Mouse (Mus musculus): Measurements from ENCODE around the gene Mcu. TPM values are rescaled to one million over a fixed set of nuclear protein-coding genes. Genes with fewer than 3 reads are reported as not detected.
A peak's percentile ranks its signal among the peaks of the same experiment; 100 is the strongest.

Gene Mcu
- polyA plus RNA-seq, 1 experiment from 2014 or later = 22.0 TPM

DNA sequence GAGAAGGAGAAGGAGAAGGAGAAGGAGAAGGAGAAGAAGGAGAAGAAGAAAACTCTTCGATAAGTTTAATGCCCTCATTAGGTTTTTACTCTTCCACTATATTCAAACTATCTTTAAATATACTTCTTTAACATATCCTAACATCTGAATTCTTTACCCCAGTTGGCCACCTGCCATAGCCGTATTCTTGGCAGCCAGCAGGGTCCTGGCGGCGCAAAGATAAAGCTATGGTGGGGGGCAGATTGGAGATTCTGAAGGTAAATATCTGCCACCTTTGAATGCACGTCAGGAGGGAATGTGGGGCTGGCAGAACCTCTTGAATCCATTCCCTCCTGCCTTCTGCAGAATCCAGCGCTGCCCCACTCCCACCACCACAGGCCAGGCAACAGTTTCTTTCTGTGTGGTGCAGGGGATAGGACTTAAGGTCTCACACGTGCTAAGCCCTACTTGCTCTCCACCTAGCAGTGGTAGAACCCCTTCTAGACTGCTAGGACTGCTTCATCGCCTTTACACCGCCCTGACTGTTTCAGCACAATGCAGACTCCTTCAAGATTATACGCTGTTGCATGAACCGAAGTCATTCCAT is 11.5 kb downstream of the Mcu start:
- no peak for ATAC-seq (replicated peaks; ENCODE audit: insufficient number of reproducible peaks, insufficient read depth, low FRiP score, low read depth)
- H3K27me3 ChIP-seq = no peaks in the 10 kb centered on the region
- no peak overlapping the region for H3K27ac ChIP-seq
- H3K4me2 ChIP-seq = no peak overlapping the region
- 62% methylated on average over 11 of the region's 11 CpGs for WGBS
- peaks cover 14% of the 10 kb centered on the region for H3K4me1 ChIP-seq (replicated peaks)
- H3K36me3 ChIP-seq = no peaks in the 10 kb centered on the region
- H3K9me3 ChIP-seq (replicated peaks) = no peaks in the 10 kb centered on the region
- H3K9ac ChIP-seq = no peak overlapping the region
- no peak overlapping the region for H3K4me3 ChIP-seq

DNA sequence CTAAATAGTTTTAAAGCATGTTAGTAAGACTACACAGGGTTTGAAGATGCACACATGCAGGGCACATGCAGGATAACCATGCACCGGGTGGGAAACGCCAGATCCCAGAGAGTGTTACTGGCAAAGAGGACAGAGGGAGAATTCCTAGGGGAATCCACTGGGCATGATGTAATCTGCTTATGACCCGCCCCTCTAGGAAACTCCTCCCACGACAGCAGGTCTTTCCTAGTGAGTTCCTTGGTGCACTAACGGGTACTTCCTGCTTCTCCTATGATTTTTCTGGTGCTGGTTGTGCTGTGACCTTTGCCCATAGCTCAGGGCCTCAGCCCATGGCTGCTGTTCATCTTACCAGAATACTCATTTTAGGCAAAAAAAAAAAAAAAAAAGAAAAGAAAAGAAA is 12.6 kb downstream of the Mcu start:
- H3K36me3 ChIP-seq = no peaks in the 10 kb centered on the region
- no peak overlapping the region for H3K4me3 ChIP-seq
- peaks cover 14% of the 10 kb centered on the region for H3K4me1 ChIP-seq (replicated peaks)
- H3K27me3 ChIP-seq = no peaks in the 10 kb centered on the region
- H3K27ac ChIP-seq = no peak overlapping the region
- H3K4me2 ChIP-seq = no peak overlapping the region
- ATAC-seq (replicated peaks; ENCODE audit: insufficient number of reproducible peaks, insufficient read depth, low FRiP score, low read depth) = no peak
- no peaks in the 10 kb centered on the region for H3K9me3 ChIP-seq (replicated peaks)
- WGBS = 59% methylated on average over 5 of the region's 5 CpGs
- no peak overlapping the region for H3K9ac ChIP-seq

DNA sequence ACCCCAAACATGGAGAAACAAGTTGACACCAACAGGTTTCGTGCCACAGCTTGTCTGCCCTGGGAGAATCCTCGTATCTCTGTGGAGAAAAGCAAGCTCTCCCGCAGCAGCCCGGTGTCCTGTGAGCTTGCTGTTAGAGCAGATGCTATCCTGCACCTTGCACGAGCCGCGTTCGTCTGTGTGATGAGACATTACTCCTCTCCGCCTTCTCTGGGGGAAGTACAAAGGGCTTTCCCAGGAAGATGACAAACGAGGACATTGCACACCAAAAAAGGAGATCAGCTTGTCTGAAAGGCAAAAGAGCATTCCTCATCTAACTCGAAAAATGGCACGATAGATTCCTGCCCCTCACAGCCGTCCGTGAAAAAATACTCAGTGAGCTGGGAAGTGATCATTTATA is 13.6 kb downstream of the Mcu start:
- Histone ChIP-seq H3K4me3 (no peak overlapping the region), H3K36me3 (no peaks in the 10 kb centered on the region), H3K9ac (no peak overlapping the region), H3K4me1 (replicated peaks) (peaks cover 14% of the 10 kb centered on the region), H3K9me3 (replicated peaks) (no peaks in the 10 kb centered on the region), H3K27ac (no peak overlapping the region), H3K27me3 (no peaks in the 10 kb centered on the region), H3K4me2 (no peak overlapping the region)
- ATAC-seq (replicated peaks; ENCODE audit: insufficient number of reproducible peaks, insufficient read depth, low FRiP score, low read depth) = no peak
- WGBS = 76% methylated on average over 14 of the region's 14 CpGs

DNA sequence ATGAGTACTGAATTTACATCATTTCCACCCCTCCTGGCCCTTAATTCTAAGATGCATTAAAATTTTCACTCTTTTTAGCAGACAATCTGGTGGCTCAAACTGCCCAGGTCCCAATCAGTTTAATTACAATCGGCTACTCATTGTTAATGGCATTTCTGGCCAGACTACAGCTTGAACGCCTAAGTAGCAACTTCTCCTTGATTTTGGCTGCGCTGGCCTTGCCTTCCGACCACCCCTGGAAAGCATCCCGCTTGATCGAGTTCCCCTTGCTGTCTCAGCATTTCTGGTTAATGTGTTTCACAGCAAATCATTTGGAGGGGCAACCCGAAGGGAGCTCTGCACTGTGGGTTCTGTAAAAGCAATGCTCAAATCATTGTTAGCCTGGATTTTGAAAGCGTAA is 14.4 kb downstream of the Mcu start:
- WGBS = 76% methylated on average over 8 of the region's 8 CpGs
- no peak for ATAC-seq (replicated peaks; ENCODE audit: insufficient number of reproducible peaks, insufficient read depth, low FRiP score, low read depth)
- H3K4me3 ChIP-seq = no peak overlapping the region
- no peaks in the 10 kb centered on the region for H3K36me3 ChIP-seq
- no peak overlapping the region for H3K9ac ChIP-seq
- H3K4me2 ChIP-seq = no peak overlapping the region
- H3K27me3 ChIP-seq = no peaks in the 10 kb centered on the region
- H3K27ac ChIP-seq = no peak overlapping the region
- no peaks in the 10 kb centered on the region for H3K9me3 ChIP-seq (replicated peaks)
- peaks cover 14% of the 10 kb centered on the region for H3K4me1 ChIP-seq (replicated peaks)

DNA sequence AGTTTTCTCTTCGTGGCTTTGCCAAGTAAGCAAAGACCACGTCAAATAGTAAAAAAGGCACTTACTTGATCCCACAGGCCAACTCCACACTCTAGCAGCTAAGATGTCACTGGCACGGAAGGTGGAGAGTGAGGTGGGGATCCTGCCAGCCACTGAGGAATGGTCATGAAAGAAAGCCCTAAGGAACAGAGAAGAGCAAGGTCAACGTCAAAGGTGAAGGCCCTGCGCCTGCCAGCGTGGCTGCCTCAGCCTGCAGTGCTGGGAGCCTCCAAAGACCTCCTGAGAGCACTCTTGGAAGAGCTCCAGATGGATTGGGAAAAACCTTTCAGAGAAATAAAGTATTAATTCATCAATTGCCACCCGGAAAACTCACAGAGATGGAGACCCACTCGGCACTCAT is 16.0 kb downstream of the Mcu start:
- Histone ChIP-seq H3K4me2 (no peak overlapping the region), H3K27ac (no peak overlapping the region), H3K27me3 (no peaks in the 10 kb centered on the region), H3K9ac (no peak overlapping the region), H3K4me1 (replicated peaks) (peaks cover 13% of the 10 kb centered on the region), H3K9me3 (replicated peaks) (no peaks in the 10 kb centered on the region), H3K4me3 (no peak overlapping the region), H3K36me3 (no peaks in the 10 kb centered on the region)
- no peak for ATAC-seq (replicated peaks; ENCODE audit: insufficient number of reproducible peaks, insufficient read depth, low FRiP score, low read depth)
- 71% methylated on average over 8 of the region's 8 CpGs for WGBS

DNA sequence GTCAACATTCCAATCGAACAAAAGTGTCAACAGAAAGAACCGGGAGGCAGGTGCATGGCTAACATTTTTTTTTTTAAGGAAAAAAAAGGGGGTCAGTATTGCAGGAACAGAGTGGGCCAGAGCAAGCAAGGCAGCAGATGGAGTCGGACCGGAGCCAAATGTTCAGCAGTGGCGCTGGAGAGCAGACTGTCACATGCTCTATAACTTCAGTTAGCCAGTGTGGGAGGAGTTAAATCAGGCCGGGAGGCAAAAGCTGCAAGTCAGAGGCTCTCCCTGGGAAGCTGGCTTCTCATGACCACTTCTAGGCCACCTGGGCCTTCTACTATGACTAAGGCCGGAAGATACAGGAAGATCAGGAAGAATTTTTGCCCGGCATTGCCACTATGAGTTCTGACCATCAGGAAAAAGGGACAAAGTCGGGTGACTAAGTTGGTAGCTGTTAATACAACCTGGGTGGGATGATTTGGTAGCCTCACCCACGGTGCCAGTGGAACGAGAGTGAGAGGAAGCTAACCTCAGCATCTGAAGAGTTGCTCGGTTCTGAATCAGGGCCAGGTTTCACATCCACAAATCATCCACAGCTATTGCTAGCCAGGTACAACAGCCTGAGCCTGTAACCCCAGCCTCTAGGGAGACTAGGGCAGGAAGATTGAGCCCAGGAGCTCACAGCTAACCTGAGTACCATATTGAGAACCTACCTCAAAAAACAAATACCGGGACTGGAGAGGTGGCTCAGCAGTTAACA is 22.5 kb downstream of the Mcu start:
- no peak overlapping the region for H3K4me2 ChIP-seq
- no peaks in the 10 kb centered on the region for H3K36me3 ChIP-seq
- H3K9me3 ChIP-seq (replicated peaks) = no peaks in the 10 kb centered on the region
- peaks cover 5% of the 10 kb centered on the region; the same call in 1 of the 2 replicates for H3K4me1 ChIP-seq (replicated peaks)
- 71% methylated on average over 13 of the region's 13 CpGs for WGBS
- H3K4me3 ChIP-seq = no peak overlapping the region
- no peak overlapping the region for H3K27ac ChIP-seq
- no peak for ATAC-seq (replicated peaks; ENCODE audit: insufficient number of reproducible peaks, insufficient read depth, low FRiP score, low read depth)
- H3K9ac ChIP-seq = no peak overlapping the region
- no peaks in the 10 kb centered on the region for H3K27me3 ChIP-seq

DNA sequence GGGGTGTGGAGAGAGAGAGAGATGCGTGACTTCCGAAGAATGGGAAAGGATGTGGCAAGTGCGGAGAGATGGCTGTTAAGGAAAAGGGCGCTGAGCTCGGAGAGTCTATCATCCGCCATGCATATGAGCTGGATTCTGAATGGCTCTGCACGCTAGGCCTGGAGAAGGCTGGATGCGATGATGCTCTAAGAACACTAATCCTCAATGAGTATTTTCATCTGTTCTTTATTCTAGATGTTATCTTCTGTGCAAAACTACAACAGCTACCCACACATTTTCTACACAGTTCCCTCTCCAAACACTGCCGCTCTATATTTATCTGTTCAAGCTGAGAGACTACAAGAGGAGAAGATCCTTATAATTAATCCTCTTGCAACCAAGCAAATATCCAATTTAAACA is 25.9 kb downstream of the Mcu start:
- no peaks in the 10 kb centered on the region for H3K9me3 ChIP-seq (replicated peaks)
- 95% methylated on average over 9 of the region's 9 CpGs for WGBS
- H3K4me2 ChIP-seq = no peak overlapping the region
- no peaks in the 10 kb centered on the region for H3K27me3 ChIP-seq
- ATAC-seq (replicated peaks; ENCODE audit: insufficient number of reproducible peaks, insufficient read depth, low FRiP score, low read depth) = no peak
- H3K4me1 ChIP-seq (replicated peaks) = peaks cover 5% of the 10 kb centered on the region; the same call in 1 of the 2 replicates
- H3K27ac ChIP-seq = no peak overlapping the region
- H3K36me3 ChIP-seq = no peaks in the 10 kb centered on the region
- no peak overlapping the region for H3K4me3 ChIP-seq
- no peak overlapping the region for H3K9ac ChIP-seq

DNA sequence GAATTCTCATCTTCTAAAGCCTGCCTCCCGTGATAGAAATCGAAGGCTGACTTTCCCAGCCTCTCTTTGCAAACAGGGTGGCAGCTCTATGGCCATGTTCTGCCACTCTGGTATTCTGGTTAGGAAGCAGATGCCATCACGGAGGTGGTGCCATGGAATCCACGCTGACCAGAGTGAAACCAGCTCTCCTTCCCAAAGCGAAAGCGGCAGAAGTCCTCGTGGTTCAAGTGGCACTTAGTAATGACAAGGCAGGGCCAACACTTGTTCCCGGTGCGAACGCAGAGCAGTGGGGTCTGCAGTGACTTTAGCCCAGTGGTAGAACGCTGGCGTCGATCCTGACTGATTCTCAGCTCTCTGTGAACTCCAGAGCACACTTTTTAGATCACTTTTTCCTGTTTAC is 26.6 kb downstream of the Mcu start:
- Histone ChIP-seq H3K27me3 (no peaks in the 10 kb centered on the region), H3K4me3 (peak overlapping the region; percentile 16; the same call in 1 of the 2 replicates), H3K36me3 (no peaks in the 10 kb centered on the region), H3K9ac (no peak overlapping the region), H3K9me3 (replicated peaks) (no peaks in the 10 kb centered on the region), H3K4me2 (peak overlapping the region; percentile 40), H3K27ac (no peak overlapping the region), H3K4me1 (replicated peaks) (peaks cover 5% of the 10 kb centered on the region; the same call in 1 of the 2 replicates)
- WGBS = 58% methylated on average over 13 of the region's 13 CpGs
- no peak for ATAC-seq (replicated peaks; ENCODE audit: insufficient number of reproducible peaks, insufficient read depth, low FRiP score, low read depth)

DNA sequence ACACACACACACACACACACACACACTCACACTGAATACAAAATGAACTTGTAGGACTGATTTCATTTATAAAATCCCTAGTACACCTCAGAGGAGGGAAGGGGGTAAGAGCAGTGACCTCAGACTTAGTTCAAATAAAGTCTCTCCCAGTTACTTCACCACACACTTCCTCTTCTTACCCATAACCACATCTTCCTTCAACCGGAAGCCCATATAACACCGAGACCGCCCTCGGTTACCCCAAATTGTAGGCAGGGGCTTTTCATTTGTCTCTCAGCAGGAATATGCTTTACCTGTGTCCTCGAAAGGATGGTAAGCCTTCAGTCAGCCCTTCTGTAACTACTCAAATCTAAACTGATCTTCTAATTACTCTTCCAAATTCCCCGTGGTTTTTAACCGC is 27.1 kb downstream of the Mcu start:
- no peaks in the 10 kb centered on the region for H3K36me3 ChIP-seq
- no peak overlapping the region for H3K4me3 ChIP-seq
- no peak overlapping the region for H3K9ac ChIP-seq
- no peaks in the 10 kb centered on the region for H3K9me3 ChIP-seq (replicated peaks)
- H3K27ac ChIP-seq = no peak overlapping the region
- H3K27me3 ChIP-seq = no peaks in the 10 kb centered on the region
- peak overlapping the region; percentile 40; the same call in 1 of the 2 replicates for H3K4me2 ChIP-seq
- no peak for ATAC-seq (replicated peaks; ENCODE audit: insufficient number of reproducible peaks, insufficient read depth, low FRiP score, low read depth)
- H3K4me1 ChIP-seq (replicated peaks) = peaks cover 6% of the 10 kb centered on the region; the same call in 1 of the 2 replicates
- WGBS = 88% methylated on average over 7 of the region's 7 CpGs

DNA sequence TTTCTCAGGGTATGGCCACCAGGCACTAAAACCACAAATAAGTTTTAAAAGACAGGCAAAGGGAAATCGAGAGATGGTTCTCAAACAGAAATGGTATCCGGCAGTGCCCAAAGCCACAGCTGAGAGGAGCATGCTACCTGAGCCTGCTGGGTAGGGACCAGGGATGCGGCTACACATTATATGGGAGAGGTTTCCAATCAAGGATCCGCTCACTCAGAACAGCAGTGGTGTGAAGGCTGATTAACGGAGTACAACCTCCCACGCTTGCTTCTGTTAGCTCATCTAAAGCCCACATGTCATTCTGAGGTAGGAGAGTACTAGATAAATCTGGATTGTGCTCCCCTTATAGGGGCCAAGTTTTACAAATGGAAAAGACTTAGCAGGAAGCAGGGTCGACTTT is 28.4 kb downstream of the Mcu start:
- ATAC-seq (replicated peaks; ENCODE audit: insufficient number of reproducible peaks, insufficient read depth, low FRiP score, low read depth) = no peak
- no peaks in the 10 kb centered on the region for H3K9me3 ChIP-seq (replicated peaks)
- no peaks in the 10 kb centered on the region for H3K27me3 ChIP-seq
- WGBS = 81% methylated on average over 7 of the region's 7 CpGs
- no peak overlapping the region for H3K4me3 ChIP-seq
- H3K36me3 ChIP-seq = no peaks in the 10 kb centered on the region; the same call in 1 of the 2 replicates
- no peak overlapping the region for H3K4me2 ChIP-seq
- no peak overlapping the region for H3K27ac ChIP-seq
- peaks cover 7% of the 10 kb centered on the region; the same call in 1 of the 2 replicates for H3K4me1 ChIP-seq (replicated peaks)
- H3K9ac ChIP-seq = no peak overlapping the region

DNA sequence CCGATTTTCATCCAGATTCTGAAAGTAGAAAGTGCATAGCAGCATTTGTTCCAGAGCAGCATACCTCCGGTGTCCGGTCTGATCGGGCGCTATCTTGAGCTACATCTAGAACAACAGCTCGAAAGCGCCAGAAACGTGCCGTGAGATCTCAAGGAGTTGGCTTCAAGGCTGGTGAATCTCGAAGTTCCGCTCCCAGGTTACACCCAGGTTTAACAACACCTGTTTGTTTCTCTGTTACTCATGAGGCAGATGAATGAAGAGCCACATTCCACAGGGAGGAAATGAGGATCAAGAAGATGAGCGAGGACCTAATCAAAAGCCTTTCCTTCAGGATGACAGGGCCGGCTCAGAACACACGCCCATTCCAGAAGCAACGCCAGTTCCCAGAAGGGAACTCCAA is 29.7 kb downstream of the Mcu start:
- Histone ChIP-seq H3K27ac (no peak overlapping the region), H3K36me3 (no peaks in the 10 kb centered on the region; the same call in 1 of the 2 replicates), H3K4me2 (no peak overlapping the region), H3K9me3 (replicated peaks) (no peaks in the 10 kb centered on the region), H3K9ac (no peak overlapping the region), H3K4me3 (no peak overlapping the region), H3K4me1 (replicated peaks) (peaks cover 7% of the 10 kb centered on the region; the same call in 1 of the 2 replicates), H3K27me3 (no peaks in the 10 kb centered on the region)
- 88% methylated on average over 15 of the region's 15 CpGs for WGBS
- no peak for ATAC-seq (replicated peaks; ENCODE audit: insufficient number of reproducible peaks, insufficient read depth, low FRiP score, low read depth)

DNA sequence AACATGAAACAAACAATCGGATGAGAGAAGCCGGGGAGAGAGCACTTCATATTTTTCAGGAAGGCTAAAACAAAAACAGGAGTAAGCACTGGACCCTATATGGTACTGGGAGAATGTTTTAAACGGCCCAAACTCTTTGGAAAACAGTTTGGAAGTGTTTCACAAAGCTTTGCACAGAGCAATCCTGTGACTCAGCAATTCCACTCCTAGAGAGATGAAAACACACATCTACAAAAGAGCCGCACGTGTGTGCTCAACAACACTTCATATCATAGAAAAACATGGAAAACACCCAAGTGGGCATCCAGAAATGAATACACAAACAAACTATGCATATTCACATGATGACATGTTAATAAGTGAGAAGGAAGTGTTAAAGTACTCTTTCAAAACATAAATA is 30.9 kb downstream of the Mcu start:
- WGBS = 81% methylated on average over 5 of the region's 5 CpGs
- no peak for ATAC-seq (replicated peaks; ENCODE audit: insufficient number of reproducible peaks, insufficient read depth, low FRiP score, low read depth)
- no peaks in the 10 kb centered on the region; the same call in 1 of the 2 replicates for H3K36me3 ChIP-seq
- H3K27ac ChIP-seq = no peak overlapping the region
- no peak overlapping the region for H3K4me2 ChIP-seq
- no peak overlapping the region for H3K9ac ChIP-seq
- H3K9me3 ChIP-seq (replicated peaks) = no peaks in the 10 kb centered on the region
- peaks cover 7% of the 10 kb centered on the region; the same call in 1 of the 2 replicates for H3K4me1 ChIP-seq (replicated peaks)
- no peaks in the 10 kb centered on the region for H3K27me3 ChIP-seq
- H3K4me3 ChIP-seq = no peak overlapping the region
